Mouse (Mus musculus): ENCODE data around the gene Il1a.

DNA sequence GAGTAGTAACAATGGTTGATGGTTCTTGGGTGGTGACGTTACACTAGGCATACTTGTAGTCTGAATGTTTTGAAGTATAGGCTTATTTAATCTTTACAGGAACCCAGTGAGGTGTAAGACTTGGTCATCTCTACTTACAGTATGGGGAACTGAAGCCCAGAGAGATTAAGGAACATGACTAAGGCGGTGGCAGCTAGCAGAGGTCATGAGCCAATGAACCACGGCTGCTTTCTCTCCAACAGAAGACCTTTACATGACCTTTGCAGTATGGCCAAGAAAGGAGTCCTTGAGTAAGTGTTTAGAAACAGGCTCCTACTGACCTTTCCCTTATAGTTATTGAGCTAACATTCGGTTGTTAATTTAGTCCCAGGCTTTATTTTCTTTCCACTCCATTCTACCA lies 3.8 kb downstream of the Il1a start:
- no peak for TF ChIP-seq EP300 (IDR thresholded peaks at IDR 0.05; ENCODE audit: low read depth)
- no peak for TF ChIP-seq CTCF (IDR thresholded peaks at IDR 0.05; ENCODE audit: low read depth)

Data from liver, postnatal 0 days (tissue).